In genomic region chr6:63255826-63256555, GRCm38 (mm10) we compare ENCODE assay signal across 8 mouse cellular contexts. TPM values are rescaled to one million over a fixed set of nuclear protein-coding genes. Genes with fewer than 3 reads are reported as not detected.
DNase-seq lines count a peak whose midpoint lies in the region; ATAC-seq and TF ChIP-seq lines count a peak whose summit lies in the region.

TSS of gene Grid2 (plus strand) at chr6:63255876.

- ATAC-seq in stomach, embryonic 16.5 days (ENCODE audit: insufficient read depth, low FRiP score), result 0 out of 2 replicates have a peak, but pooled peaks have one; percentile 47

- H3K4me2 ChIP-seq in stomach, embryonic 16.5 days (ENCODE audit: low read depth, low read length), result peak within 1 kb of the TSS; percentile 99

- no peaks in the 10 kb centered on the region for H3K36me3 ChIP-seq in midbrain, embryonic 10.5 days
- H3K36me3 ChIP-seq in stomach, embryonic 16.5 days (ENCODE audit: control insufficient read depth, insufficient read depth, low read length), result no peaks in the 10 kb centered on the region

- peaks cover 26% of the 10 kb centered on the region for H3K4me1 ChIP-seq in midbrain, embryonic 10.5 days
- 0 out of 2 replicates have a peak, but pooled peaks cover 3% of the 10 kb centered on the region for H3K4me1 ChIP-seq in stomach, embryonic 16.5 days (ENCODE audit: control insufficient read depth, insufficient read depth, low read length)

- H3K27me3 ChIP-seq in midbrain, embryonic 10.5 days (ENCODE audit: low read depth, poor library complexity, severe bottlenecking), result peaks cover 30% of the 10 kb centered on the region
- H3K27me3 ChIP-seq in stomach, embryonic 16.5 days (ENCODE audit: control insufficient read depth, insufficient read depth, low read length), result peaks cover 20% of the 10 kb centered on the region

- H3K9ac ChIP-seq in stomach, embryonic 16.5 days (ENCODE audit: low read length), result peak within 1 kb of the TSS; percentile 69

- peak; percentile 43 for TF ChIP-seq CTCF in left cerebral cortex, adult 2 months (IDR thresholded peaks at IDR 0.05)

- WGBS in midbrain, embryonic 10.5 days, result under 1% methylated on average over 67 of the region's 71 CpGs
- under 1% methylated on average over 71 of the region's 71 CpGs for whole genome bisulfite sequencing in stomach, embryonic 16.5 days

- no peaks in the 10 kb centered on the region for H3K9me3 ChIP-seq in midbrain, embryonic 10.5 days (replicated peaks)
- H3K9me3 ChIP-seq in stomach, embryonic 16.5 days (replicated peaks; ENCODE audit: control insufficient read depth, low read length), result no peaks in the 10 kb centered on the region

- intact Hi-C loops in heart, postnatal 10 days (cut with DNase I), result no loop called here
- intact Hi-C loops in left cerebral cortex, adult 2 months (cut with DNase I), result loop anchor here (1.0 to 10.0 kb wide), 3 partner anchors 221 to 1389 kb away; no protein-coding TSS in a partner anchor

- peak within 1 kb of the TSS; percentile 88 for H3K27ac ChIP-seq in left cerebral cortex, adult 2 months
- H3K27ac ChIP-seq in midbrain, embryonic 10.5 days (replicated peaks), result peak within 1 kb of the TSS; percentile 84
- H3K27ac ChIP-seq in stomach, embryonic 16.5 days (ENCODE audit: low read length), result no peak within 1 kb of the TSS

- DNase-seq in thymus, postnatal 4 days, result peak; percentile 9
- no peak for DNase-seq in thymus, postnatal 25 days
- peak; percentile 62 for DNase-seq in embryo, embryonic 9.5 days (ENCODE audit: extremely low spot score)
- DNase-seq in heart, postnatal 10 days, result peak; percentile 6 to 13
- peak; percentile 73 to 74 for DNase-seq in left cerebral cortex, adult 2 months (ENCODE audit: extremely low spot score in 1 of 2, low spot score in 2 of 2)
- DNase-seq in midbrain, embryonic 10.5 days (ENCODE audit: low spot score), result peak; percentile 69
- no peak for DNase-seq in thymus, postnatal 0 days (ENCODE audit: low spot score)

- peak within 1 kb of the TSS; percentile 80 for H3K4me3 ChIP-seq in left cerebral cortex, adult 2 months
- peak within 1 kb of the TSS; percentile 82 for H3K4me3 ChIP-seq in midbrain, embryonic 10.5 days
- peak within 1 kb of the TSS; percentile 68 for H3K4me3 ChIP-seq in stomach, embryonic 16.5 days (replicated peaks; ENCODE audit: low read length)

RNA-seq across cellular contexts. Expression of gene Grid2, which starts in this region (rescaled TPM):
- under 1 TPM; 0.10 to 0.17 TPM for total RNA-seq in heart, postnatal 10 days (2021)
- total RNA-seq in left cerebral cortex, adult 2 months (2021), result 10 to 100 TPM; 18.6 to 18.8 TPM
- 0.56 and 1.4 TPM in 2 replicates for polyA plus RNA-seq in midbrain, embryonic 10.5 days (2016; fragmentation: Nextera tagmentation; extraction: Ambion mirVana)
- polyA plus RNA-seq in stomach, embryonic 16.5 days (2015; fragmentation: Nextera tagmentation; extraction: Ambion mirVana), result 0.41 and 0.68 TPM in 2 replicates
- polyA plus RNA-seq in thymus, postnatal 0 days (2015; fragmentation: Nextera tagmentation; extraction: Ambion mirVana), result 0.09 and 0.15 TPM in 2 replicates

Comparison
In these comparisons a context has a peak if more than half of its experiments do, and no peak if none do; other contexts are left out.
1. RNA of gene Grid2 (total RNA-seq): 18.6 to 18.8 TPM in left cerebral cortex, adult 2 months; 0.10 to 0.17 TPM in heart, postnatal 10 days; every median in the first group is over 10 times any median in the second.
2. DNase-seq: peak in thymus, postnatal 4 days (single experiment), embryo, embryonic 9.5 days (single experiment), left cerebral cortex, adult 2 months (2 of 2) and midbrain, embryonic 10.5 days (single experiment); none in thymus, postnatal 25 days (single experiment) and thymus, postnatal 0 days (single experiment).
3. Peak in DNase-seq in heart, postnatal 10 days; RNA of the gene not detected or under 1 TPM.
4. Peak in ATAC-seq, H3K4me3 ChIP-seq, H3K9ac ChIP-seq and H3K4me2 ChIP-seq in stomach, embryonic 16.5 days; RNA of the gene not detected or under 1 TPM.
5. Peak in every context shown above with its lines, with median percentiles within 50 percentile points of each other: H3K4me3 ChIP-seq.